Mouse (Mus musculus): ENCODE data around the gene Slc25a43. TPM values are rescaled to one million over a fixed set of nuclear protein-coding genes. Genes with fewer than 3 reads are reported as not detected.

Gene Slc25a43
- polyA plus RNA-seq, 1 experiment: 2.6 TPM

DNA sequence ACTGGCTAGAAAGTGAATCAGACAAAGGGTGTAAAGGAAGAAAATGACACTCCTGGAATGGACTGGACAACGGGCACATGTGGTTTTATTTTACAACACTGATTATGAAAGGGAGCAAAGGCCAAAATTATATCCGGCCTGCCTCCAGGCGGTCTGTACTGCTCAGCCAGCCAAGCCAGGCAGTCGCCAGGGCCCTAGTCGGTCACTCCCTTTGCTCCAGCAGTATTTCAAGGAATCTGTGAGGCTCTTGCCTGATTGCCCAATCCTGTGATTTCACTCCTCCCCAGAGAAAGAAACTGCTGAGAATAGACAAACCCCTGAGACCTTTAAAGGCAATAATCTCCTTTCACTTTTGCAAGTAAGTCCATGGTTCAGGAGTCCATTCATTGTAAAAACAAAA is 60.7 kb downstream of the Slc25a43 start:
- H3K27ac ChIP-seq (ENCODE audit: insufficient read depth, low read length): no peak overlapping the region
- no peaks in the 10 kb centered on the region for H3K4me1 ChIP-seq (ENCODE audit: control insufficient read depth, insufficient read depth, low read length)
- no peak for TF ChIP-seq POLR2A (IDR thresholded peaks at IDR 0.05; ENCODE audit: low read depth, low read length)
- TF ChIP-seq CTCF (IDR thresholded peaks at IDR 0.05; ENCODE audit: borderline replicate concordance, insufficient read depth, low read length): no peak
- H3K4me3 ChIP-seq (ENCODE audit: insufficient read depth, low read length): no peak overlapping the region

DNA sequence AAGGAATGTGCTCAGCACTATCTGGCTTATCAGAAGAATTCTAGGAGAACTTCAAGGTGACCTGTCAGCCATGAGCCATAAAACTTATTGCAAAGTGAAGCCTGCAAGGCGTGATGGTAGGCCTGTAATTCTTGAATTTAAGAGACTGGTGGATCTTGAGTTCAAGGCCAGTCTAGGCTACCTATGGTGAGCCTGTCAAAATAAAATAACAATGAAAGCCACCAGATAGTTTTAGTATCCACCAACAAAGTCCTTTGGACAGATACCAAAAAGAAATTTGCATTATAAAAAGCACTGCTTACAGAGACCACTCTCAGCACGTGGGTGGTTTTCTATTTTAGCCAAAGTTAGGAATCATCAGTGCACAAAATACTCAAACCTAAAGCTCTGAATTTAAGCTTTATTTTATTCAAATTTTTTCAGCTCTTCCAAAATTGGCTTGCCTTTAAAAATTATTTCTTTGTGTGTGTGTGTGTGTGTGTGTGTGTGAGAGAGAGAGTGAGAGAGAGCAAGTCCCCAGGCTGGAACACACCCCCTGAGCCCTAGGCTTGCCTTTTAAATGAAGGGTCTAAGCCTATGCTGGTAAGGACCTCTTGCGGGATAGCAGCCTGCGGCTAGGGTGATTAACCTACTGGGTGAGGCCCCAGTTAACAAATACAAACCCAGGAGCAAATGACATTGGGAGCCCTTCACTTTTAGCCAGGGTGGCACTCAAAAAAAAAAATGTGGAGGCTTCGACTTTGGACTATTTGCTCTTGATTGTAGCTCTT is 62.2 kb downstream of the Slc25a43 start:
- TF ChIP-seq POLR2A (IDR thresholded peaks at IDR 0.05; ENCODE audit: low read depth, low read length) (no peak), CTCF (IDR thresholded peaks at IDR 0.05; ENCODE audit: borderline replicate concordance, insufficient read depth, low read length) (no peak)
- no peak overlapping the region for H3K27ac ChIP-seq (ENCODE audit: insufficient read depth, low read length)
- H3K4me3 ChIP-seq (ENCODE audit: insufficient read depth, low read length): no peak overlapping the region
- H3K4me1 ChIP-seq (ENCODE audit: control insufficient read depth, insufficient read depth, low read length): no peaks in the 10 kb centered on the region

DNA sequence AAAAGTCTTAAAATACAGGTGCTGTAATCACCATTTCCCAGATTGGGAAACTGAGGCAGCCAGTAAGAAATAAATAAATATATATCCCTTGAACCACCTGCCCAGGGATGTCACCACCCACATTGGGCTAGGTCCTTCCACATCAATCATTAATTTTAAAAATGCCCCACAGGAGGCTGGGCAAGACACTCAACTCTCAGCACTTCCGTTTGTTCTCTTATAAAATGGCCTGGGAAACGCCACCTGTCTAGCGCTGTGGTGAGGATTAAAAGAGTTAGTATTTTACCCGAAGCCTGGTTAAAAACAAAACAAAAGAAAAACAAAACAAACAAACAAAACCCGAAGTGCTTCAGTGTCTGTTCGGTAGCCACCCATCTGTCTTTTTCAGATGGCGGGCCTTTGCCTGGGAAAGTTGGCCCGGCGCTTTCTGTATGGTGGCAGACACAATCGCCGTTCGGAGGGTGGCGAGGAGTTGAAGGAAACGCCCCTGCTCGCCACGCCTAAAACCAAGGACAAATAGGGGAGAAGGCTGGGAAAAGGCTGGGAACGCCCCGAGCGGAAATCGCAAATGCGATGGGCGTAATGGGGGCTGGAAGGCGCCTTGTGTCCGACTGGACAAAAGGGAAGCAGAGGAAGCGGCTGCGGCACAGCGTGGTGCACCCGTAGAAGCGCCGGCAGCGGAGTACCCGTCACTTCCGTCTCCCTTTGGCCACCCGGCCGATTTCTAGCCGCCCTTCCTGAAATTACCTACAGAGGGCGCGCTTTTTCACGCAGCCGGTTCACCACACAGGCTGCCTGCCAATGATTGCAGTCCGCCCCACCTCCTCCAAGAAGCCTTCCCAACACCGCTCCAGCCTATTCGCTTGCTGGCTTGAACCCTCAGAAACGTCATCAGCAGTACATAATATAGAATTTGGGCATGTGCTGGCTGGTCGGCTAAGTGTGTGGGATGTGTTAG is 64.2 kb downstream of the Slc25a43 start:
- Histone ChIP-seq H3K4me1 (ENCODE audit: control insufficient read depth, insufficient read depth, low read length) (no peaks in the 10 kb centered on the region), H3K27ac (ENCODE audit: insufficient read depth, low read length) (peak overlapping the region; percentile 36; the same call in 1 of the 2 replicates), H3K4me3 (ENCODE audit: insufficient read depth, low read length) (peak overlapping the region; percentile 40)
- TF ChIP-seq CTCF (IDR thresholded peaks at IDR 0.05; ENCODE audit: borderline replicate concordance, insufficient read depth, low read length) (peak; percentile 50; the same call in 1 of the 2 replicates), POLR2A (IDR thresholded peaks at IDR 0.05; ENCODE audit: low read depth, low read length) (peak; percentile 60)

DNA sequence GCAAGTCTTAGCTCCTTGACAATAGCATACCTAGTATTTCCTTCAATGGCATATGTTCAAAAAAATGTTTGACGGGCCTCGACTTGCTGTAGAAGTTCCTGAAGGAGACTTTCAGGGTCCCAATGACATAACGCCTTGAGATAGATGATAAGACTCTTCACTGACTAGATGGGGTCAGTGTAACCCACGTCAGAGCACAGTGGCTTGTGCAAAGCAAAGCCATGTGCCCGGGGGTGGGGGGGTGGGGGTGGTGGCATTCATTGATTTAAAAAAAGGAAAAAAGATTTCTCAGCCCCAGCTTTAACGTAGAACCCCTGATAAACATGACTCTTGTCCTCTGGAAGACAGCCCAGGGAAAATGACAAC is 64.8 kb downstream of the Slc25a43 start:
- H3K27ac ChIP-seq (ENCODE audit: insufficient read depth, low read length): no peak overlapping the region
- H3K4me3 ChIP-seq (ENCODE audit: insufficient read depth, low read length): no peak overlapping the region
- TF ChIP-seq POLR2A (IDR thresholded peaks at IDR 0.05; ENCODE audit: low read depth, low read length) (no peak), CTCF (IDR thresholded peaks at IDR 0.05; ENCODE audit: borderline replicate concordance, insufficient read depth, low read length) (no peak)

DNA sequence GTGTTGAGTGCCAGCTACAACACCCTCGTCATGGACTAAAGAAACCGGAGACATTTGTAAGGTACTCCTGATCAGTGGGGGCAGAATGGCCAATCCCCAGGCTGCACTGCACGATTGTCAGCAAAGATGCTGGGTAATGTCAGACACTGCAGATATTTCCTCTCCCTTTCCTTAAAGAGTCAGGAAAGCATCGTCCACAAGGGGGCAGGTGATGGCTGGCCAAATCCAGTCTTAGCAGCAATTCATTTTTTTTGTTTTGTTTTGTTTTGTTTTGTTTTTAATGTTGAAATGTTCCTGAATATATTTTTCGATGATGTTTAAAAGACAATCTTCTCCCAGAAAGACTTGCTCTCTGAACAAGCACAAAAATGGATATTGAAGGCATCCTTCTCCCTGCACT is 67.9 kb downstream of the Slc25a43 start:
- no peak overlapping the region for H3K27ac ChIP-seq (ENCODE audit: insufficient read depth, low read length)
- H3K4me1 ChIP-seq (ENCODE audit: control insufficient read depth, insufficient read depth, low read length): no peaks in the 10 kb centered on the region
- H3K4me3 ChIP-seq (ENCODE audit: insufficient read depth, low read length): no peak overlapping the region
- TF ChIP-seq POLR2A (IDR thresholded peaks at IDR 0.05; ENCODE audit: low read depth, low read length) (no peak), CTCF (IDR thresholded peaks at IDR 0.05; ENCODE audit: borderline replicate concordance, insufficient read depth, low read length) (peak; percentile 25; the same call in 1 of the 2 replicates)

More for the DNA sequence above, 64.8 kb downstream of the Slc25a43 start:
- no peaks in the 10 kb centered on the region for H3K4me1 ChIP-seq (ENCODE audit: control insufficient read depth, insufficient read depth, low read length)

DNA sequence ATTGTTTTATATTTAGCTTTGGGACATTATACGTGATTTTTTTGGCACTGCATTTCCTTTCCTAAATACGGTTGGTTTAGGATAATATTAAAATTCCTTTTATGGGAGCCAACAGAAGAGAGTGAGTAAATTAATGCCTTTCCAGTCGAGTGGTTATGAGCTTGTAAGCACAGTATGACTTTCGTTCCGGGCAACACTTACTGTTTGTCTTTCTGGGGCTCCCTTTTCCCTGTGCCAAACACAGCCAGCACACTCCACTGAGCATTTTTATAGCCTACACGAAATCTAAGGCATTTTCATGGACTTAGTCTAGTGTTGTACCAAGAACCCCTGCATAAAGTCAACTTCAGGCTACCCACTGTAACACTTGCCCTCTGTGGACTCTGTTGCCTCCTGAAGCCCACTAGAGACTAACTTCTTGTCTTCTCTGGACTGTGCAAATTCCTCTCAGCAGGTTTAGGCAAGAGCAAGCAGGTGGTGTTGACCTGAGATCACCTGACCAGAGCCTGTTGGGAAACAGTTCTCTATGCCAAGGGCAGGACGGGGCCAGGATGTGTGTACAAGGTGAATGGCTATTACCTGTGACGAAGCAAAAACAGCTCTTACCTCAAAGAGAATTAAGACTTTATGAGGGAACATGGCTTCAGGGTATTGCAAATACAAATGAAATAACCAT is 70.8 kb downstream of the Slc25a43 start:
- Histone ChIP-seq H3K27ac (ENCODE audit: insufficient read depth, low read length) (no peak overlapping the region), H3K4me1 (ENCODE audit: control insufficient read depth, insufficient read depth, low read length) (peaks cover 2% of the 10 kb centered on the region; the same call in 1 of the 2 replicates), H3K4me3 (ENCODE audit: insufficient read depth, low read length) (no peak overlapping the region)
- TF ChIP-seq CTCF (IDR thresholded peaks at IDR 0.05; ENCODE audit: borderline replicate concordance, insufficient read depth, low read length) (no peak), POLR2A (IDR thresholded peaks at IDR 0.05; ENCODE audit: low read depth, low read length) (no peak)

DNA sequence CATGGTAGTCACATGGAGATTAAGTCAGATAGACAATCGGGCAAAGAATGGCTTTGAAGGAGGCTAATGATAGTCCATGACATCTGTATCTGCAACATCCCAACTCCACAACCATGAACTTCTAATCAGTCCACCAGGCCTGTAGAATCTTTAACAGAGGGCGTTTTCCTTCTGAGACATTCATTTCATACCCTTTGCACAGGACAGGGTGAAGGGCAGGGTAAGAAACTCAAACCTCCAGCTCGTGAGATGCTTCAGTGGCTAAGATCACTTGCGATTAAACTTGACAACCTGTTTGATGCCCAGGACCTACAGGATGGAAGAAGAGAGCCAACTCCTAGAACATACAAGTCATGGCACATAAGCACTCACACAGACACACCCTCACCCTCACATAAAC is 71.6 kb downstream of the Slc25a43 start:
- TF ChIP-seq POLR2A (IDR thresholded peaks at IDR 0.05; ENCODE audit: low read depth, low read length) (no peak), CTCF (IDR thresholded peaks at IDR 0.05; ENCODE audit: borderline replicate concordance, insufficient read depth, low read length) (no peak)
- no peak overlapping the region for H3K4me3 ChIP-seq (ENCODE audit: insufficient read depth, low read length)
- H3K4me1 ChIP-seq (ENCODE audit: control insufficient read depth, insufficient read depth, low read length): peaks cover 2% of the 10 kb centered on the region; the same call in 1 of the 2 replicates
- no peak overlapping the region for H3K27ac ChIP-seq (ENCODE audit: insufficient read depth, low read length)

DNA sequence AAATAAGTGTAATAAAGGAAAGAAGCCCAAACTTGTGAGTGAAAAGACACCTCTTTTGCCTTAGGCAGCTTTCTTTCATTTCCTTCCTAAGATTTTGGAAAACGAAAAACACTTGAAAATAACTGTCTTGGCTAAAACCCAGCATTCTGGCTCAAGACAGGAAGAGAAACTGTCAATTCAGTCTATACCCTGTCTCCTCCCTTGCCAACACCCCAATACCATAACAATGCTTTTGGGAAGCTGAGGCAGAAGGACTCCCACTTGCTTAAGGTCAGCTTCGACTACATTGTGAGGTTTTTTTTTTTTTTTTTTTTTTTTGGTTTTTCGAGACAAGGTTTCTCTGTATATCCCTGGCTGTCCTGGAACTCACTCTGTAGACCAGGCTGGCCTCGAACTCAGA is 72.0 kb downstream of the Slc25a43 start:
- peaks cover 2% of the 10 kb centered on the region; the same call in 1 of the 2 replicates for H3K4me1 ChIP-seq (ENCODE audit: control insufficient read depth, insufficient read depth, low read length)
- no peak overlapping the region for H3K4me3 ChIP-seq (ENCODE audit: insufficient read depth, low read length)
- no peak for TF ChIP-seq CTCF (IDR thresholded peaks at IDR 0.05; ENCODE audit: borderline replicate concordance, insufficient read depth, low read length)
- TF ChIP-seq POLR2A (IDR thresholded peaks at IDR 0.05; ENCODE audit: low read depth, low read length): no peak
- no peak overlapping the region for H3K27ac ChIP-seq (ENCODE audit: insufficient read depth, low read length)

DNA sequence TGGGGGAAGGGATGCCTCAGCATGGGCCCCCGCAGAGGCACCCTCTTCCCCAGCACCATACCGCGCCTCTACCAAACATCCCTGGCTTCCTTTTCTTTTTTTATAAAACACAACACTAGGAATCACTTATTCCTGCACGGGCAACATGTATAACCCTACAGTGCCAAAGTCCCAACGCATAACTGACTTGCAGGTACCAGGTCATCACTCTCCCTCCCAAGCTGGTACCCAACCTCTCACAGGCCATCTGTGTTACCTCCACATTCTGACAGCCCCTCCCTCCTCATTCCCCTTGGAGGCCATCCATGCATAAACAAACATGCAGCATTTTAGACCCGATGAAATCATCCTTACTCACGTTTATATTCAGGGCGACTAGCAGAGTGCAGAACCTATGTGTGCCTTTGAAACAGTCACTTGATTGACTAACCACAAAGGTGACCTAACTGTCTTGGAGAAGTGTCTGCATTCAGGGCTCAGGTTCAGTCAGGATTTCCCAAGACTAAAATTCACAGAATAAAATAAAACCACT is 73.0 kb downstream of the Slc25a43 start:
- no peak for TF ChIP-seq CTCF (IDR thresholded peaks at IDR 0.05; ENCODE audit: borderline replicate concordance, insufficient read depth, low read length)
- peaks cover 2% of the 10 kb centered on the region; the same call in 1 of the 2 replicates for H3K4me1 ChIP-seq (ENCODE audit: control insufficient read depth, insufficient read depth, low read length)
- no peak overlapping the region for H3K4me3 ChIP-seq (ENCODE audit: insufficient read depth, low read length)
- no peak overlapping the region for H3K27ac ChIP-seq (ENCODE audit: insufficient read depth, low read length)
